Mouse (Mus musculus) CH12.LX (cell line): ENCODE data around the gene Mob3c.

Experiments
- BHLHE40 ChIP-seq: IDR thresholded peaks from 2 replicates; pipeline ENCODE4 v1.6.1; 2011; ENCODE audit warnings: mild to moderate bottlenecking, low read depth, low read length, improper control_type of control experiment
- CHD1 ChIP-seq: IDR thresholded peaks from 2 replicates; pipeline ENCODE4 v1.6.1; 2012; ENCODE audit warnings: low read depth, low read length, improper control_type of control experiment, inconsistent platforms
- CTCF ChIP-seq, 2 experiments: IDR thresholded peaks in 1 of 2; conservative IDR thresholded peaks in 1 of 2; 2 replicates each; pipeline ENCODE4 v1.5.1; 2011 to 2012; ENCODE audit warnings: low read depth in 2 of 2, low read length in 2 of 2, improper control_type of control experiment in 1 of 2, inconsistent platforms in 1 of 2, mild to moderate bottlenecking in 1 of 2, moderate library complexity in 1 of 2
- EP300 ChIP-seq: IDR thresholded peaks from 2 replicates; pipeline ENCODE4 v1.6.1; 2011; ENCODE audit warnings: low read length, improper control_type of control experiment
- HCFC1 ChIP-seq: IDR thresholded peaks from 2 replicates; pipeline ENCODE4 v1.6.1; 2012; ENCODE audit warnings: low read depth, mild to moderate bottlenecking, inconsistent platforms, low read length, improper control_type of control experiment
- JUND ChIP-seq: conservative IDR thresholded peaks from 2 replicates; pipeline ENCODE4 v1.6.1; 2011; ENCODE audit warnings: low read depth, low read length, improper control_type of control experiment
- MAX ChIP-seq: IDR thresholded peaks from 2 replicates; pipeline ENCODE4 v1.6.1; 2011; ENCODE audit warnings: low read length, improper control_type of control experiment
- MEF2A ChIP-seq: IDR thresholded peaks from 2 replicates; pipeline ENCODE4 v1.6.1; 2014; ENCODE audit warnings: low read depth, mild to moderate bottlenecking, inconsistent platforms, low read length, improper control_type of control experiment, borderline replicate concordance
- MYC ChIP-seq: IDR thresholded peaks from 2 replicates; pipeline ENCODE4 v1.6.1; 2011; ENCODE audit warnings: low read depth, mild to moderate bottlenecking, improper control_type of control experiment, low read length
- POLR2A ChIP-seq: IDR thresholded peaks from 2 replicates; pipeline ENCODE4 v1.6.1; 2011; ENCODE audit warnings: low read depth, mild to moderate bottlenecking, improper control_type of control experiment, low read length
- RAD21 ChIP-seq: IDR thresholded peaks from 2 replicates; pipeline ENCODE4 v1.6.1; 2011; ENCODE audit warnings: low read depth, mild to moderate bottlenecking, low read length, improper control_type of control experiment, moderate library complexity
- TBP ChIP-seq: conservative IDR thresholded peaks from 2 replicates; pipeline ENCODE4 v1.6.1; 2011; ENCODE audit warnings: low read depth, low read length, improper control_type of control experiment
- USF1 ChIP-seq: IDR thresholded peaks from 2 replicates; pipeline ENCODE4 v1.6.1; 2014; ENCODE audit warnings: low read depth, mild to moderate bottlenecking, inconsistent platforms, low read length, improper control_type of control experiment
- ZNF384 ChIP-seq: IDR thresholded peaks from 2 replicates; pipeline ENCODE4 v1.6.1; 2012; ENCODE audit warnings: low read depth, low read length, improper control_type of control experiment, inconsistent platforms

DNA sequence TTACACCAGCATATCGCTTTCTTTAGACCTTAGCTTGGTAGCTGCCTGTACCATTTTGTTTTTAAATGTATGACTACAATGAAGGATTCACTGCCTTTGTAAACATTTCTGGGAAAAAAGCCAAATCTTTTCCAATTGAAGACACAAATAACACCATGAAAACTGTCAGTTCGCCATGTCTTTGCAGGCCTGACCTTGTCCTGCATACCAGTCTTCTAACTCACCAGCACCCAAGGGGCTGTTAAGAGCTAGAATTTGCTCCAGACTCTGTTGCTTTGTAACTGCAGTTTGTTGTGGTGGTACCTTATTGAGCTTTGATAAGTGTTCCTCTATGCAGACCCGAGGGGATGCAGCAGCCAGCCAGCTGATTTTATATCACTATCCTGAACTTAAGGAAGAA lies 27.9 kb upstream of the Mob3c start:
- TF ChIP-seq MEF2A (no peak), BHLHE40 (no peak), EP300 (no peak), MYC (no peak), HCFC1 (no peak), CTCF (conservative IDR thresholded peaks at IDR 0.05 in 1 of 2, IDR thresholded peaks at IDR 0.05 in 1 of 2; ENCODE audit: low read depth in 2 of 2, low read length in 2 of 2) (no peak), MAX (no peak), JUND (no peak), ZNF384 (no peak), POLR2A (no peak), RAD21 (no peak), TBP (no peak), USF1 (no peak), CHD1 (no peak)
